Mouse (Mus musculus) CH12.LX (cell line): ENCODE results near the gene Zmynd11.

ENCODE experiments used
- CTCF ChIP-seq, 2 experiments: IDR thresholded peaks in 1 of 2; conservative IDR thresholded peaks in 1 of 2; 2 replicates each; pipeline ENCODE4 v1.5.1; 2011 to 2012; ENCODE audit warnings: low read depth in 2 of 2, low read length in 2 of 2, improper control_type of control experiment in 1 of 2, inconsistent platforms in 1 of 2, mild to moderate bottlenecking in 1 of 2, moderate library complexity in 1 of 2
- EP300 ChIP-seq: IDR thresholded peaks from 2 replicates; pipeline ENCODE4 v1.6.1; 2011; ENCODE audit warnings: low read length, improper control_type of control experiment
- POLR2AphosphoS2 ChIP-seq: IDR thresholded peaks from 2 replicates; pipeline ENCODE4 v1.6.1; 2011; ENCODE audit warnings: low read depth, low read length, improper control_type of control experiment
- SMC3 ChIP-seq: IDR thresholded peaks from 2 replicates; pipeline ENCODE4 v1.6.1; 2011; ENCODE audit warnings: low read depth, low read length, improper control_type of control experiment

DNA sequence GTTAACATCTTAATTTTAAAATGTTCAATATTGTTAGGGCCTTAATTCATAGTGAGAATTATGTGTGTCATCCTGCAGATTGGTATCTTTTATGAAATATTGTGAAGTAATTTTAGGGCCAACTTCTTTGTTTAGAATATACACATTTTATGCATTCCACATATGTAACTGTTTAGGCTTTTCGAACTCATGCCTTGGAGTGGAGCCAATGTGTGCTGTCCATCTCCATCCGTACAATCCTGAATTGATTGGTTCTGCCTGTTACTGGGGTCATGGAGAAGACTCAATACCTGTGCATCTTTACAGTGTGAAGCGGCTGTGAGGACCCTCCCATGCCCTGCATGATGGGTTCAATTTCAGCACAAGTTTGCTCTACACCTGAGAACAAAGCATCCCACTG, 72.3 kb downstream of the Zmynd11 start:
- TF ChIP-seq EP300 (no peak), SMC3 (no peak), CTCF (conservative IDR thresholded peaks at IDR 0.05 in 1 of 2, IDR thresholded peaks at IDR 0.05 in 1 of 2; ENCODE audit: low read depth in 2 of 2, low read length in 2 of 2) (no peak), POLR2AphosphoS2 (no peak)
